Mouse (Mus musculus): ENCODE measurements at regions not wholly inside any gene's neighbourhood (a gene's known extent, or its start where the extent isn't known, plus 50 kb on each side); places are given as distances from the start of the nearest gene placed in this dataset.

GRCm38 (mm10) chr9:32043344-32043743 is 72.6 kb upstream of the Arhgap32 start:
- DNase-seq (ENCODE audit: low read depth, low spot score): no peak
- 53% methylated on average over 1 of the region's 1 CpGs for WGBS

- WGBS: 72% methylated on average over 3 of the region's 3 CpGs
- DNase-seq (ENCODE audit: low read depth, low spot score): no peak
These were observed 69.1 kb upstream of the Arhgap32 start for GRCm38 (mm10) chr9:32046791-32047190.

GRCm38 (mm10) chr9:32048941-32049340 is 67.0 kb upstream of the Arhgap32 start:
- 73% methylated on average over 7 of the region's 7 CpGs for WGBS

GRCm38 (mm10) chr9:32049546-32049945 is 66.4 kb upstream of the Arhgap32 start:
- no peak for DNase-seq (ENCODE audit: low read depth, low spot score)
- WGBS: 39% methylated on average over 6 of the region's 6 CpGs

More at GRCm38 (mm10) chr9:32048941-32049340, 67.0 kb upstream of the Arhgap32 start:
- DNase-seq (ENCODE audit: low read depth, low spot score): no peak

- no peak for DNase-seq (ENCODE audit: low read depth, low spot score)
- WGBS: 61% methylated on average over 4 of the region's 4 CpGs
These were observed 61.9 kb upstream of the Arhgap32 start for GRCm38 (mm10) chr9:32053886-32054615.

GRCm38 (mm10) chr9:32057427-32058115 is 58.4 kb upstream of the Arhgap32 start:
- no peak for DNase-seq (ENCODE audit: low read depth, low spot score)

GRCm38 (mm10) chr9:32062740-32063139 is 53.2 kb upstream of the Arhgap32 start:
- no peak for DNase-seq (ENCODE audit: low read depth, low spot score)
- 81% methylated on average over 4 of the region's 4 CpGs for WGBS

More at GRCm38 (mm10) chr9:32057427-32058115, 58.4 kb upstream of the Arhgap32 start:
- WGBS: 80% methylated on average over 4 of the region's 4 CpGs

- 71% methylated on average over 6 of the region's 6 CpGs for WGBS
- DNase-seq (ENCODE audit: low read depth, low spot score): no peak
These were observed 52.4 kb upstream of the Arhgap32 start for GRCm38 (mm10) chr9:32063541-32063940.

- WGBS: 72% methylated on average over 4 of the region's 4 CpGs
- DNase-seq (ENCODE audit: low read depth, low spot score): no peak
These were observed 51.9 kb upstream of the Arhgap32 start for GRCm38 (mm10) chr9:32064007-32064550.
